Mouse (Mus musculus): Measurements from ENCODE around the gene Trmt13.

- TF ChIP-seq CTCF (IDR thresholded peaks at IDR 0.05) (0 out of 2 replicates have a peak, but pooled peaks have one; percentile 8), EP300 (IDR thresholded peaks at IDR 0.05) (no peak)
These were observed 48.1 kb upstream of the Trmt13 start, which contains the start of gene Mfsd14a for GRCm38 (mm10) chr3:116662463-116662863.

Measured in lung, postnatal 0 days (tissue).